Mouse (Mus musculus) intestine, embryonic 16.5 days (tissue): ENCODE measurements at regions not wholly inside any gene's neighbourhood (a gene's known extent, or its start where the extent isn't known, plus 50 kb on each side); places are given as distances from the start of the nearest gene placed in this dataset.

Source experiments
- ATAC-seq: fragments of 200-750 bp; cut with Nextera tagmentation; 2 replicates; pipeline ENCODE4 v1.8.0; 2017; ENCODE audit warnings: moderate TSS enrichment, moderate library complexity
- H3K27ac ChIP-seq: fragments of 300-500 bp; sonication (generic); 2 replicates; pipeline ENCODE4 v1.5.1; 2014; ENCODE audit warnings: mild to moderate bottlenecking, low read length
- H3K27me3 ChIP-seq: fragments of 300-500 bp; sonication (generic); replicated peaks from 2 replicates; pipeline ENCODE4 v1.6.1; 2014; ENCODE audit warnings: low read length, control low read depth, mixed read lengths; ENCODE audit not compliant: control insufficient read depth, insufficient read depth
- H3K36me3 ChIP-seq: fragments of 300-500 bp; sonication (generic); 2 replicates; pipeline ENCODE4 v1.6.1; 2014; ENCODE audit warnings: low read length, control low read depth; ENCODE audit not compliant: control insufficient read depth, insufficient read depth
- H3K4me1 ChIP-seq: fragments of 300-500 bp; sonication (generic); 2 replicates; pipeline ENCODE4 v1.6.1; 2014; ENCODE audit warnings: low read length, control low read depth, mixed read lengths; ENCODE audit not compliant: control insufficient read depth, insufficient read depth
- H3K4me2 ChIP-seq: fragments of 300-500 bp; sonication (generic); 2 replicates; pipeline ENCODE4 v1.6.1; 2014; ENCODE audit warnings: low read depth, low read length, control low read depth
- H3K4me3 ChIP-seq: fragments of 300-500 bp; sonication (generic); 2 replicates; pipeline ENCODE4 v1.5.1; 2014; ENCODE audit warnings: mild to moderate bottlenecking, low read length
- H3K9ac ChIP-seq: fragments of 300-500 bp; sonication (generic); 2 replicates; pipeline ENCODE4 v1.6.1; 2014; ENCODE audit warnings: low read depth, low read length
- H3K9me3 ChIP-seq: fragments of 300-500 bp; sonication (generic); 2 replicates; pipeline ENCODE4 v1.6.1; 2016; ENCODE audit warnings: low read length, control low read depth; ENCODE audit not compliant: control insufficient read depth
- WGBS: fragments of 180-500 bp; shearing (Covaris S2); extraction: QIAGEN DNeasy Blood & Tissue Kit; methylation state at CpG from one replicate; pipeline ENCODE4 v1.1.7; 2014; 5-methylcytosine and 5-hydroxymethylcytosine counted together

DNA sequence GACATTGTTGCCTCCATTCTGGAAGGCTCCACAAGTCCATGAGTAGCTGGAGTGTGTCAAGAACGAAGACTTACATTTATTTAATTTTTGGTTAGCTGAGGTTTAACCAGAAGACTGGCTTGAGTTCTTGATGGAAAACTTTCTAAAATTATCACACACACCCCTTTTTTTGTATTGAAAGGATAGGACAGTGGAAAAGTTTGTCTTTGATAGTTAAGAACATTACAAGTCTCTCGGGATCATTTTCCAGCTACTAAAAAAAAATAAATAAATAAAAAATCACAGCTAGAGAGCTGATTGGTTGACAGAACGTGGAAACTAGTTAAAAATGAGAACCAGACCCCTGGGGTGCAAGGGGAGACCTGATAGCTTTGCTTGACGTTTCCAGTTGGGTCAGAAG is 173.6 kb upstream of the Slc38a2 start:
- Histone ChIP-seq H3K36me3 (no peaks in the 10 kb centered on the region), H3K27me3 (no peaks in the 10 kb centered on the region), H3K4me3 (no peak overlapping the region), H3K9ac (no peak overlapping the region), H3K4me1 (peaks cover 7% of the 10 kb centered on the region), H3K4me2 (no peak overlapping the region), H3K9me3 (no peaks in the 10 kb centered on the region), H3K27ac (peak overlapping the region; percentile 79)
- no peak for ATAC-seq
- 64% methylated on average over 4 of the region's 4 CpGs for WGBS

DNA sequence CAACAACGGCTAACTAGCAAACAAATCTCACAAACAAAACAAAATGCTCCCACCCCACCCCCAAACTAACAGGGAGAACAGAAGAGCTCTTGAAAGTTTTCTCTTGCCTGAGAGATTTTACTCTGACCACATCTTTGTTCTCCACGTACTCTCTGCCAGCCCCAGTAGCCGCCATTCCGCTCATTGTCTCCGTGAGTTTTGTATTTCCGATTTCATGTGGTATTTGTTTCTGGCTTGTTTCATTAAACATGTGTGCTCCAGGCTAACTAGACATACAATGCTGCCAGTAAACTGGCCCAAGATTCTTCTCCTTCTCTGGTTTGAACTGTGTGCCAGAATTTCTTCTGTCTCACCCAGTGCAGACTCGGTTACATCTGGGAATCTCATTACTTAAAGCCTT is 168.2 kb upstream of the Slc38a2 start:
- no peak overlapping the region for H3K4me2 ChIP-seq
- WGBS: 79% methylated on average over 7 of the region's 7 CpGs
- no peaks in the 10 kb centered on the region for H3K9me3 ChIP-seq
- ATAC-seq: no peak
- no peaks in the 10 kb centered on the region for H3K36me3 ChIP-seq
- no peak overlapping the region for H3K27ac ChIP-seq
- no peaks in the 10 kb centered on the region for H3K27me3 ChIP-seq
- no peak overlapping the region for H3K4me3 ChIP-seq
- no peak overlapping the region for H3K9ac ChIP-seq
- H3K4me1 ChIP-seq: no peaks in the 10 kb centered on the region

DNA sequence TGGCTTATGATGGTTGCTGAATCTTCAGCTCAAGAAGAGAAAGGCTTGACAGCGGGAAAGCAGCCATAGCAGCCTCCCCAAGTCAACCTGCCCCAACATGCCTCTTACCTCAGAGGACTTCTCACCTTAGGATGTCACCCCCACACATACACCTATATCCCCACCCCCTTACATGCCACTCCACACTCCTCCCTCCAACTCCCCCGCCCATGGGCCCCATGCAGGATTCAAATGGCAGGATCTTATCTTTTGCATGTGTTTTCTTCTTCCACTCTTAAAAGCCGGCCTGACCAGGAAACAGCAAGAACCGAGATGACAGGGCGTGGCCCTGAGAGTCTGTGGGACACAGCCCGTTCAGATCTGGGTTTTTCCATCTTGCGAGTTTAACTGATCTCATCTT is 166.4 kb upstream of the Slc38a2 start:
- Histone ChIP-seq H3K27me3 (no peaks in the 10 kb centered on the region), H3K4me1 (no peaks in the 10 kb centered on the region), H3K9me3 (no peaks in the 10 kb centered on the region), H3K9ac (no peak overlapping the region), H3K4me3 (no peak overlapping the region), H3K27ac (no peak overlapping the region), H3K4me2 (no peak overlapping the region), H3K36me3 (no peaks in the 10 kb centered on the region)
- 79% methylated on average over 7 of the region's 7 CpGs for WGBS
- ATAC-seq: 0 out of 2 replicates have a peak, but pooled peaks have one; percentile 31

DNA sequence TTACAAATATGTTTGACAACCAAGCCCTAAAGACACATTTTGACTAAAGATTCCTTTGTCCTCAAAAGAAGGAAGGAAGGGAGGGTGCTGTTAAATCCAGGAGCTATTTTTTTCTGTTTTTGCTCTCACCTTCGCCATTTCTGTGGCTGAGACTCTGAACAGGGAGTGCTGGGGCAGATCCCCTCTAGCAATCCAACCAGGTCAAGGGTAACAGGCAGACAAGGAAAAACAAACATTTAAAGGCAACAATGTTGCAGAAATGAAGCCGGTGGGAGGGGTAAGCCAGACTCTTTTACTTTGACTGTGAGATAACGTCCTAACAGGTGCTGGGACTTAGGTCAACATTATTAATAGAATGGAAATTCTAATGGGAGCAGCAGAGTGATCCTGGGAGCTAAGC is 158.2 kb upstream of the Slc38a2 start:
- Histone ChIP-seq H3K36me3 (no peaks in the 10 kb centered on the region), H3K9me3 (no peaks in the 10 kb centered on the region), H3K4me2 (no peak overlapping the region), H3K27me3 (no peaks in the 10 kb centered on the region), H3K4me1 (no peaks in the 10 kb centered on the region), H3K9ac (no peak overlapping the region), H3K4me3 (no peak overlapping the region), H3K27ac (no peak overlapping the region)
- ATAC-seq: peak; percentile 18; the same call in 1 of the 2 replicates
- 52% methylated on average over 3 of the region's 3 CpGs for WGBS

DNA sequence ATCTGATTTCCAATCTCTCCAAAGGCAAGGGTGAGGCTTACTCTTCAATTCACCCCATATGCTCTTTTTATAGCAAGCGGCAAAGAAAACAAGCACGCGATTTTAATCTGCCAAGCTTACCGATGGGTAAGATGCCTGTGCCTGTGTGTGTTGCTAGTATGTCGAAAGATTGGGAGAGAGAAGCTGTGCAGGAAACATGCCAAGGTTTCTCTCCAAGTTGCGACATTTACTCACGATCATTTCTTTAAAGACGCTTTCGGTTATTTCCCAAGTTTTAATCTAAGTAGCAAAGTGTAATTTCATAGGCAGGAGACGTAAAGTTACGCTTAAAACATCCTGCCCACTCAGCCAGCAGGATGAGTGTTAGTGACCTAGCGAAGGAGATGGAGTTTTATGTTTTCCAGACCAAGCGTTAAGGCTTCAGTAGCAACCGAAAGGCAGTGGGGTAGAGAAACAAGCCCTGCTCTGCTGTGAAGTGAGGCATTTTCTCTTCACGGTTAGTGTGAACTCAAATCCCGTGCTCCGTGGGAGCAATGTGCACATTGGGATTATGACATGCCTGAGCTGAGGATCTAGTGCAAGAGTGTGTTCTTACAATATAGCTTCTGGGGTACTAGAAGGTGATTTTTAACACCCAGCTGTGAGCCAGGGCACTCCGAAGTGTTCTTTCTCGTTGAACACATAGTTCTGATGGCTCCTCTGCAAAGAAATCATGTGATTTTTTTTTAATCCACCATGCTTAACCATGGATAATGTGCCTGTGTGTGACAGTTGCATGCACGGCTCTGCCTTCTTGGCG is 152.6 kb upstream of the Slc38a2 start:
- no peak overlapping the region for H3K4me3 ChIP-seq
- no peaks in the 10 kb centered on the region for H3K27me3 ChIP-seq
- no peak overlapping the region for H3K27ac ChIP-seq
- H3K4me1 ChIP-seq: no peaks in the 10 kb centered on the region
- H3K9ac ChIP-seq: no peak overlapping the region
- no peak for ATAC-seq
- WGBS: 83% methylated on average over 21 of the region's 21 CpGs
- H3K36me3 ChIP-seq: no peaks in the 10 kb centered on the region
- no peaks in the 10 kb centered on the region for H3K9me3 ChIP-seq
- H3K4me2 ChIP-seq: no peak overlapping the region

DNA sequence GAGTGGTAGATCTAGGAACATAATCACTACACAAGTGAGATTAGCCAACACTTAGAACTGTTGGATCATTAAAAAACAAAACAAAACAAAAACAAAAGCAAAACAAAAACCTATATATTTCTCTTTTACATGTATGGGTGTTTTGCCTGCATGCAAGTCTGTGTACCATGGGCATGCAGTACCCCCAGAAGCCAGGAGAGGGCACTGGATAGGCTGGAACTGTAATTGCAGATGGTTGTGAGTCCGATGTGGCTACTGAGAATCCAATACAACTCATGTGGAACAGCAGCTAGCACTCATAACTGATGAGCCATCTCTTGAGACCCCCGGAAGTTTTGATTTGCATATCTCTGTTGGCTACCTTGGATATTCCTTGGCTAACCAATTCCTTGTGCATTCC is 148.6 kb upstream of the Slc38a2 start:
- 78% methylated on average over 2 of the region's 2 CpGs for WGBS
- no peaks in the 10 kb centered on the region for H3K36me3 ChIP-seq
- no peak overlapping the region for H3K9ac ChIP-seq
- H3K27ac ChIP-seq: no peak overlapping the region
- ATAC-seq: no peak
- peaks cover 5% of the 10 kb centered on the region for H3K4me1 ChIP-seq
- H3K4me3 ChIP-seq: no peak overlapping the region
- no peak overlapping the region for H3K4me2 ChIP-seq
- H3K9me3 ChIP-seq: no peaks in the 10 kb centered on the region
- H3K27me3 ChIP-seq: no peaks in the 10 kb centered on the region

DNA sequence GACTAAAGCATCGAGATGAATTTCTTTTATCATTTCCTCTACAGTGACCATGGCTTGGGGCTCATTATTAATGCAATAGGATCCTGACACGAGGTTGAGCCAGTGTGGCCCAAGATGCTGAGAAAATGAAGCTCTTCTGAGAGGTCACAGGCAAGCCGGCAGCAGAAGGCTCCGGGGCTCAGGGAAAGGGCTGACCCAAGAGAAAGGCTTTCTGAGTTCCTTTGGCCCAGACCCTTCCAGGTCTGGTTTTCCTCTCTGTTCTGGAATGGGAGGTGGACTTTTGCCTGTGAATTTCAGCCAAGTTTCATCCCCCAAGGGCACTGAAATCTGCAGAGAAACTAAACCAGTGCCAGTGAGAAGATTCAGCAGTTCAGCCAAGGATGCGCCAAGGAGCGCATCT is 145.7 kb upstream of the Slc38a2 start:
- no peak for ATAC-seq
- Histone ChIP-seq H3K4me3 (no peak overlapping the region), H3K27ac (no peak overlapping the region), H3K36me3 (no peaks in the 10 kb centered on the region), H3K27me3 (no peaks in the 10 kb centered on the region), H3K4me2 (no peak overlapping the region), H3K4me1 (peaks cover 7% of the 10 kb centered on the region), H3K9ac (no peak overlapping the region), H3K9me3 (no peaks in the 10 kb centered on the region)
- WGBS: 77% methylated on average over 6 of the region's 6 CpGs

DNA sequence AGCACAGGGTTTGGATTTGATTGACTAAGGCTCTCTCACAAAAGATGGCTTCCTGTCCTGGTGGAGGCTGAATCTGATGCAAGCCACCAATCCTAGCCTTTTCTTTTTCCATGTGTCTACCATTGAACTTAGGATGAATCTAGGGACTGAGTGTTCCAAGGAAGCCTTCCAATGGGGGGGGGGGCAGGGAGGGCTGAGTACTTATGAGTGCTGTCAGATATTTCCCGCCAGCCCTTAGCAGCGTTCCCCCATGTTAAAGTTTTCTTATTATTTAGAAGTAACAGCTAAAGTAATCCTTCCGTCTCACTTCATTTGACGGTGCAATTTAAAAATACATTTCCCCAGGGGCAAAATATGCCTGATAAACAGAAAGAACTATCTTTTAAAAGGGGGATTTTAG is 144.8 kb upstream of the Slc38a2 start:
- peaks cover 7% of the 10 kb centered on the region for H3K4me1 ChIP-seq
- H3K9ac ChIP-seq: no peak overlapping the region
- 61% methylated on average over 4 of the region's 4 CpGs for WGBS
- no peak overlapping the region for H3K4me2 ChIP-seq
- H3K27ac ChIP-seq: no peak overlapping the region; the same call in 1 of the 2 replicates
- no peaks in the 10 kb centered on the region for H3K27me3 ChIP-seq
- H3K9me3 ChIP-seq: no peaks in the 10 kb centered on the region
- no peaks in the 10 kb centered on the region for H3K36me3 ChIP-seq
- no peak overlapping the region for H3K4me3 ChIP-seq
- no peak for ATAC-seq

DNA sequence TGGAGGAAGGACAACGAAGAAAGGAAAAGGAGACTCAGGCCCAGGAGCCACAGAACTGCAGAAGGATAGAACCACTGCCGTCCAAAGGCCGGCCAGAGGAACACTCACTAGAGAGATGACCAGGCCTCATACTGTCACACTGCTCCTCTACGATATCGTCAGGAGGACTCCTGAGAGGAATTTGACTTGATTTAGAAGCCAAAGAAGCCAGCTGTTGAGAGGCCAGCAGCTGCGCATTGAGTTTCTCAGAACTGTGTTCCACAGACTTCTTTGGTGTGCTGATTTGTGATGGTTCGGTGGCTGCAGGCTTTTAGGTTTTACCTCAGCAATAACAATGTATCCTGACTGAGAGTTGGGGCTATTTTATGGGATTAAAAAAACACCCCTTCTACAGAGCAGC is 144.1 kb upstream of the Slc38a2 start:
- no peak overlapping the region for H3K9ac ChIP-seq
- H3K4me2 ChIP-seq: no peak overlapping the region
- 69% methylated on average over 7 of the region's 7 CpGs for WGBS
- H3K36me3 ChIP-seq: no peaks in the 10 kb centered on the region
- no peak overlapping the region for H3K4me3 ChIP-seq
- no peaks in the 10 kb centered on the region for H3K27me3 ChIP-seq
- ATAC-seq: 0 out of 2 replicates have a peak, but pooled peaks have one; percentile 7
- H3K4me1 ChIP-seq: peaks cover 7% of the 10 kb centered on the region
- peak overlapping the region; percentile 57; the same call in 1 of the 2 replicates for H3K27ac ChIP-seq
- no peaks in the 10 kb centered on the region for H3K9me3 ChIP-seq

DNA sequence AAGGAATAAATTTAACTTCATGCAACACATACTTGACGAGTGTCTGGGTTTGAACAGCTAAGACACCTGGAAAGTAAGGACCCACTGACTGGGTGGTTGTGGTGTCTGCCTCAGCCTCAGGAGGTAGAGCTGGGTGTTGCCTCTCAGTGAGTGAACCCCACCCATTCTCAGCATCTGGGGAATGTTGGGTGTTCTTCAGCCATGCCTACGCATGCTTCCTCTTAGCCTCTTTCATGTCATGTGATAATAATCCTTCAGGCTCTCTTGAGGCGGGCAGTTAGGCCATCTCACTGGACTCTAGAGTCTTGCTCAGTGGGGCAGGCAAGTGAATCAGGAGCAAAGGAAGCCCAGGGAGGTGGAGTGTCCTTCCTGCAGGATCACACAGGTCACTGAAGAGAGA is 143.4 kb upstream of the Slc38a2 start:
- no peaks in the 10 kb centered on the region for H3K36me3 ChIP-seq
- 86% methylated on average over 3 of the region's 3 CpGs for WGBS
- ATAC-seq: peak; percentile 53; the same call in 1 of the 2 replicates

More for the DNA sequence above, 143.4 kb upstream of the Slc38a2 start:
- Histone ChIP-seq H3K27ac (no peak overlapping the region), H3K27me3 (no peaks in the 10 kb centered on the region), H3K4me3 (no peak overlapping the region), H3K4me1 (peaks cover 7% of the 10 kb centered on the region), H3K9ac (no peak overlapping the region), H3K9me3 (no peaks in the 10 kb centered on the region), H3K4me2 (no peak overlapping the region)
